Mouse (Mus musculus): ENCODE results near the gene Kit. TPM values are rescaled to one million over a fixed set of nuclear protein-coding genes. Genes with fewer than 3 reads are reported as not detected.

Kit gene
- polyA plus RNA-seq, 1 experiment from 2014 or later, result 78.8 TPM

GRCm38 (mm10) chr5:75696960-75697359 lies 122.2 kb downstream of the Kit start:
- no peaks in the 10 kb centered on the region for H3K27me3 ChIP-seq (ENCODE audit: control insufficient read depth, insufficient read depth, low read length)
- no peaks in the 10 kb centered on the region for H3K36me3 ChIP-seq (ENCODE audit: control insufficient read depth, insufficient read depth, low read length)
- no peak overlapping the region for H3K27ac ChIP-seq (ENCODE audit: low read length)
- no peak overlapping the region for H3K4me3 ChIP-seq (ENCODE audit: low read depth, low read length)
- no peak for ATAC-seq (ENCODE audit: insufficient number of reproducible peaks, insufficient read depth, low FRiP score, low read depth)
- H3K4me2 ChIP-seq (replicated peaks; ENCODE audit: low read depth, low read length), result no peak overlapping the region
- no peaks in the 10 kb centered on the region for H3K4me1 ChIP-seq (ENCODE audit: control insufficient read depth, insufficient read depth, low read length)
- H3K9ac ChIP-seq (replicated peaks; ENCODE audit: low read depth, low read length), result no peak overlapping the region
- WGBS, result 86% methylated on average over 5 of the region's 5 CpGs
- H3K9me3 ChIP-seq (ENCODE audit: control insufficient read depth, low read depth, low read length), result no peaks in the 10 kb centered on the region

- ATAC-seq (ENCODE audit: insufficient number of reproducible peaks, insufficient read depth, low FRiP score, low read depth), result no peak
- H3K27ac ChIP-seq (ENCODE audit: low read length), result no peak overlapping the region
- H3K9ac ChIP-seq (replicated peaks; ENCODE audit: low read depth, low read length), result no peak overlapping the region
- WGBS, result 91% methylated on average over 8 of the region's 8 CpGs
- H3K36me3 ChIP-seq (ENCODE audit: control insufficient read depth, insufficient read depth, low read length), result no peaks in the 10 kb centered on the region
- H3K4me2 ChIP-seq (replicated peaks; ENCODE audit: low read depth, low read length), result no peak overlapping the region
- no peaks in the 10 kb centered on the region for H3K4me1 ChIP-seq (ENCODE audit: control insufficient read depth, insufficient read depth, low read length)
- H3K9me3 ChIP-seq (ENCODE audit: control insufficient read depth, low read depth, low read length), result no peaks in the 10 kb centered on the region
- no peaks in the 10 kb centered on the region for H3K27me3 ChIP-seq (ENCODE audit: control insufficient read depth, insufficient read depth, low read length)
- H3K4me3 ChIP-seq (ENCODE audit: low read depth, low read length), result no peak overlapping the region
Observed at GRCm38 (mm10) chr5:75698556-75698955, 123.8 kb downstream of the Kit start.

GRCm38 (mm10) chr5:75699081-75699480 lies 124.4 kb downstream of the Kit start:
- Histone ChIP-seq H3K9ac (replicated peaks; ENCODE audit: low read depth, low read length) (no peak overlapping the region), H3K27me3 (ENCODE audit: control insufficient read depth, insufficient read depth, low read length) (no peaks in the 10 kb centered on the region), H3K4me1 (ENCODE audit: control insufficient read depth, insufficient read depth, low read length) (no peaks in the 10 kb centered on the region), H3K36me3 (ENCODE audit: control insufficient read depth, insufficient read depth, low read length) (no peaks in the 10 kb centered on the region), H3K9me3 (ENCODE audit: control insufficient read depth, low read depth, low read length) (no peaks in the 10 kb centered on the region), H3K4me3 (ENCODE audit: low read depth, low read length) (no peak overlapping the region), H3K27ac (ENCODE audit: low read length) (no peak overlapping the region), H3K4me2 (replicated peaks; ENCODE audit: low read depth, low read length) (no peak overlapping the region)
- ATAC-seq (ENCODE audit: insufficient number of reproducible peaks, insufficient read depth, low FRiP score, low read depth), result no peak
- WGBS, result 77% methylated on average over 7 of the region's 7 CpGs

- Histone ChIP-seq H3K9me3 (ENCODE audit: control insufficient read depth, low read depth, low read length) (no peaks in the 10 kb centered on the region), H3K27me3 (ENCODE audit: control insufficient read depth, insufficient read depth, low read length) (no peaks in the 10 kb centered on the region), H3K9ac (replicated peaks; ENCODE audit: low read depth, low read length) (no peak overlapping the region), H3K4me1 (ENCODE audit: control insufficient read depth, insufficient read depth, low read length) (no peaks in the 10 kb centered on the region), H3K4me3 (ENCODE audit: low read depth, low read length) (no peak overlapping the region), H3K27ac (ENCODE audit: low read length) (no peak overlapping the region), H3K36me3 (ENCODE audit: control insufficient read depth, insufficient read depth, low read length) (no peaks in the 10 kb centered on the region), H3K4me2 (replicated peaks; ENCODE audit: low read depth, low read length) (no peak overlapping the region)
- ATAC-seq (ENCODE audit: insufficient number of reproducible peaks, insufficient read depth, low FRiP score, low read depth), result no peak
- WGBS, result 74% methylated on average over 9 of the region's 9 CpGs
Observed at GRCm38 (mm10) chr5:75699516-75699915, 124.8 kb downstream of the Kit start.

- no peaks in the 10 kb centered on the region for H3K36me3 ChIP-seq (ENCODE audit: control insufficient read depth, insufficient read depth, low read length)
- H3K9me3 ChIP-seq (ENCODE audit: control insufficient read depth, low read depth, low read length), result no peaks in the 10 kb centered on the region
- ATAC-seq (ENCODE audit: insufficient number of reproducible peaks, insufficient read depth, low FRiP score, low read depth), result no peak
- H3K4me1 ChIP-seq (ENCODE audit: control insufficient read depth, insufficient read depth, low read length), result no peaks in the 10 kb centered on the region
- WGBS, result 77% methylated on average over 12 of the region's 12 CpGs
- H3K4me2 ChIP-seq (replicated peaks; ENCODE audit: low read depth, low read length), result no peak overlapping the region
- H3K27me3 ChIP-seq (ENCODE audit: control insufficient read depth, insufficient read depth, low read length), result no peaks in the 10 kb centered on the region
- H3K9ac ChIP-seq (replicated peaks; ENCODE audit: low read depth, low read length), result no peak overlapping the region
- H3K27ac ChIP-seq (ENCODE audit: low read length), result no peak overlapping the region
- H3K4me3 ChIP-seq (ENCODE audit: low read depth, low read length), result no peak overlapping the region
Observed at GRCm38 (mm10) chr5:75701662-75702061, 126.9 kb downstream of the Kit start.

- no peak overlapping the region for H3K9ac ChIP-seq (replicated peaks; ENCODE audit: low read depth, low read length)
- no peak overlapping the region for H3K4me3 ChIP-seq (ENCODE audit: low read depth, low read length)
- 86% methylated on average over 8 of the region's 8 CpGs for WGBS
- no peaks in the 10 kb centered on the region for H3K27me3 ChIP-seq (ENCODE audit: control insufficient read depth, insufficient read depth, low read length)
- no peaks in the 10 kb centered on the region for H3K36me3 ChIP-seq (ENCODE audit: control insufficient read depth, insufficient read depth, low read length)
- no peak overlapping the region for H3K27ac ChIP-seq (ENCODE audit: low read length)
- no peaks in the 10 kb centered on the region for H3K9me3 ChIP-seq (ENCODE audit: control insufficient read depth, low read depth, low read length)
- no peak for ATAC-seq (ENCODE audit: insufficient number of reproducible peaks, insufficient read depth, low FRiP score, low read depth)
- H3K4me1 ChIP-seq (ENCODE audit: control insufficient read depth, insufficient read depth, low read length), result no peaks in the 10 kb centered on the region
- H3K4me2 ChIP-seq (replicated peaks; ENCODE audit: low read depth, low read length), result no peak overlapping the region
Observed at GRCm38 (mm10) chr5:75702080-75702479, 127.4 kb downstream of the Kit start.

GRCm38 (mm10) chr5:75704584-75705175 lies 130.0 kb downstream of the Kit start:
- H3K4me1 ChIP-seq (ENCODE audit: control insufficient read depth, insufficient read depth, low read length), result no peaks in the 10 kb centered on the region
- no peak overlapping the region for H3K4me2 ChIP-seq (replicated peaks; ENCODE audit: low read depth, low read length)
- no peaks in the 10 kb centered on the region for H3K27me3 ChIP-seq (ENCODE audit: control insufficient read depth, insufficient read depth, low read length)
- H3K9me3 ChIP-seq (ENCODE audit: control insufficient read depth, low read depth, low read length), result no peaks in the 10 kb centered on the region
- no peak overlapping the region for H3K27ac ChIP-seq (ENCODE audit: low read length)
- ATAC-seq (ENCODE audit: insufficient number of reproducible peaks, insufficient read depth, low FRiP score, low read depth), result no peak
- H3K9ac ChIP-seq (replicated peaks; ENCODE audit: low read depth, low read length), result no peak overlapping the region
- no peaks in the 10 kb centered on the region for H3K36me3 ChIP-seq (ENCODE audit: control insufficient read depth, insufficient read depth, low read length)
- no peak overlapping the region for H3K4me3 ChIP-seq (ENCODE audit: low read depth, low read length)
- WGBS, result 76% methylated on average over 7 of the region's 7 CpGs

GRCm38 (mm10) chr5:75705421-75705820 lies 130.7 kb downstream of the Kit start:
- Histone ChIP-seq H3K9me3 (ENCODE audit: control insufficient read depth, low read depth, low read length) (no peaks in the 10 kb centered on the region), H3K4me3 (ENCODE audit: low read depth, low read length) (no peak overlapping the region), H3K9ac (replicated peaks; ENCODE audit: low read depth, low read length) (no peak overlapping the region), H3K4me2 (replicated peaks; ENCODE audit: low read depth, low read length) (no peak overlapping the region), H3K4me1 (ENCODE audit: control insufficient read depth, insufficient read depth, low read length) (no peaks in the 10 kb centered on the region), H3K36me3 (ENCODE audit: control insufficient read depth, insufficient read depth, low read length) (no peaks in the 10 kb centered on the region), H3K27me3 (ENCODE audit: control insufficient read depth, insufficient read depth, low read length) (no peaks in the 10 kb centered on the region), H3K27ac (ENCODE audit: low read length) (no peak overlapping the region)
- whole genome bisulfite sequencing, result 84% methylated on average over 1 of the region's 1 CpGs
- no peak for ATAC-seq (ENCODE audit: insufficient number of reproducible peaks, insufficient read depth, low FRiP score, low read depth)
